Mouse (Mus musculus): ENCODE measurements around the gene Adcy4.

- TF ChIP-seq CTCF (IDR thresholded peaks at IDR 0.05; ENCODE audit: borderline replicate concordance, extremely low read depth, insufficient read depth, insufficient read length) (no peak), POLR2A (IDR thresholded peaks at IDR 0.05; ENCODE audit: borderline replicate concordance, extremely low read depth, insufficient read depth, insufficient read length, poor library complexity, severe bottlenecking) (no peak)
These were observed 14.7 kb downstream of the Adcy4 start for GRCm38 (mm10) chr14:55769087-55769703.

Measured in brain, embryonic 14.5 days (tissue).